Comparison of ENCODE assay signal across 12 mouse cellular contexts in the genomic region with DNA sequence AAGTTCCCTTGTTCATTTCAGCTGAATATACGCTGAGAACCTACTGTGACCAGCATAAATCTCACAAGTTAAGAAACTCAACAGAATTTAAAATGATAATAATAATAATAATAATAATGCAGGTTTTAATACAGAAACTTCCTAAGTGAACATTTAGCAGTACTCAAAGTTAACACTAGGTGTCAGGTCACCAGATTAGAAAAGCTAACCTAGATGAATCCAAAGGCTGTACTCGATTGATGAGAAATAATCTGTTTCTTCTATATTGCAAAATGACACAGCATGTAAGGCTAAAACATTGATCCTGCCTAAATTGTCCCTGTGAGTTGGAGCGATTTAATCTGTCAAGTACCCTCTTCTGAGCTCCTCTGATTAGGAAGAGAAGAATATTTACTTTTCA. TPM values are rescaled to one million over a fixed set of nuclear protein-coding genes. Genes with fewer than 3 reads are reported as not detected.
DNase-seq lines count a peak whose midpoint lies in the region; ATAC-seq and TF ChIP-seq lines count a peak whose summit lies in the region.
"Had no signal": no experiment of that assay in that cellular context is flagged by ENCODE, and none has a peak within 500 bp of the region (broad histone marks: within the 10 kb centered on the region; RNA-seq: fewer than 3 reads in every experiment).

No protein-coding gene starts in this region.

- H3K79me2 ChIP-seq in CH12.LX (replicated peaks; ENCODE audit: control insufficient read depth, extremely low read depth, insufficient read depth, poor library complexity, severe bottlenecking): no peaks in the 10 kb centered on the region

- dilution Hi-C loops in CH12.LX (cut with MboI; ENCODE audit: extremely low pct_ligation_motif_present, extremely low pct_unique_long_range_greater_than_20kb, low sequenced_read_pairs): no loop called here

- ATAC-seq in frontal cortex, adult (ENCODE audit: low TSS enrichment): 0 out of 2 replicates have a peak, but pooled peaks have one; percentile 50
- no peak for ATAC-seq in liver, embryonic 14.5 days (ENCODE audit: insufficient read depth)
- no peak for ATAC-seq in liver, embryonic 11.5 days (replicated peaks; ENCODE audit: low FRiP score)
- ATAC-seq in hindbrain, postnatal 0 days: no peak

- no peak for TF ChIP-seq EP300 in liver, embryonic 14.5 days (IDR thresholded peaks at IDR 0.05; ENCODE audit: low read depth)
- no peak for TF ChIP-seq EP300 in CH12.LX (IDR thresholded peaks at IDR 0.05; ENCODE audit: low read length)

- no peaks in the 10 kb centered on the region for H3K36me3 ChIP-seq in liver, embryonic 14.5 days (replicated peaks; ENCODE audit: control insufficient read depth, insufficient read depth, low read depth)
- no peaks in the 10 kb centered on the region for H3K36me3 ChIP-seq in liver, embryonic 11.5 days (ENCODE audit: control insufficient read depth, insufficient read depth, low read length)
- H3K36me3 ChIP-seq in CH12.LX (replicated peaks in 1 of 2; ENCODE audit: control insufficient read depth in 1 of 2, insufficient read depth in 1 of 2, low read length in 1 of 2): no peaks in the 10 kb centered on the region
- H3K36me3 ChIP-seq in hindbrain, postnatal 0 days (ENCODE audit: insufficient read depth, low read length): no peaks in the 10 kb centered on the region
- H3K36me3 ChIP-seq: hindbrain, embryonic 15.5 days had no signal

- in situ Hi-C loops in CH12.LX (cut with MboI; ENCODE audit: low pct_ligation_motif_present, low pct_unique_long_range_greater_than_20kb, low sequenced_read_pairs): loop anchor here (10.0 kb wide), 1 partner anchor 222 kb away; no protein-coding TSS in a partner anchor

- H3K4me3 ChIP-seq in liver, embryonic 14.5 days (ENCODE audit: insufficient read depth in 1 of 2, low read depth in 2 of 2, low read length in 2 of 2): no peak overlapping the region
- H3K4me3 ChIP-seq in liver, embryonic 11.5 days (ENCODE audit: low read depth, low read length): no peak overlapping the region
- no peak overlapping the region for H3K4me3 ChIP-seq in CH12.LX (replicated peaks in 1 of 3; ENCODE audit: low read depth in 2 of 3, low read length in 2 of 3, poor library complexity in 1 of 3)
- no peak overlapping the region for H3K4me3 ChIP-seq in hindbrain, postnatal 0 days (ENCODE audit: low read length)
- no peak overlapping the region for H3K4me3 ChIP-seq in cerebellum, adult 2 months (replicated peaks; ENCODE audit: insufficient read depth, low read depth, low read length)
- H3K4me3 ChIP-seq: hindbrain, embryonic 15.5 days had no signal

- DNase-seq in frontal cortex, postnatal 25 days (ENCODE audit: low spot score in 2 of 2): no peak
- no peak for DNase-seq in liver, embryonic 14.5 days (ENCODE audit: low read depth in 3 of 3, low spot score in 3 of 3)
- DNase-seq in liver, embryonic 11.5 days (ENCODE audit: low spot score): no peak
- DNase-seq in CH12.LX (ENCODE audit: extremely low read depth): peak; percentile 24
- DNase-seq in hindbrain, postnatal 0 days (ENCODE audit: low spot score): peak; percentile 67
- no peak for DNase-seq in spleen, postnatal 4 days (ENCODE audit: low spot score in 2 of 2)
- DNase-seq in cerebellum, adult 2 months: no peak
- DNase-seq: adrenal gland, postnatal 10 days; cerebellum, postnatal 36 days; thymus, postnatal 25 days had no signal

- TF ChIP-seq RAD21 in CH12.LX (IDR thresholded peaks at IDR 0.05; ENCODE audit: low read depth, low read length): peak; percentile 51

- TF ChIP-seq POLR2A in CH12.LX (IDR thresholded peaks at IDR 0.05; ENCODE audit: low read depth, low read length): no peak
- TF ChIP-seq POLR2A in cerebellum, adult 2 months (IDR thresholded peaks at IDR 0.05; ENCODE audit: borderline replicate concordance, insufficient read depth, low read length): no peak

- 0 out of 4 replicates have a peak, but pooled peaks cover 0 to 3% of the 10 kb centered on the region in 2 experiments for H3K4me1 ChIP-seq in liver, embryonic 14.5 days (replicated peaks; ENCODE audit: control insufficient read depth in 2 of 2, insufficient read depth in 2 of 2, low read length in 1 of 2)
- 0 out of 2 replicates have a peak, but pooled peaks cover 3% of the 10 kb centered on the region for H3K4me1 ChIP-seq in liver, embryonic 11.5 days (replicated peaks; ENCODE audit: control insufficient read depth, insufficient read depth, low read length)
- no peaks in the 10 kb centered on the region for H3K4me1 ChIP-seq in CH12.LX (ENCODE audit: control insufficient read depth in 1 of 2, insufficient read depth in 2 of 2)
- no peaks in the 10 kb centered on the region for H3K4me1 ChIP-seq in hindbrain, postnatal 0 days (ENCODE audit: insufficient read depth, low read length)
- no peaks in the 10 kb centered on the region for H3K4me1 ChIP-seq in cerebellum, adult 2 months (ENCODE audit: control insufficient read depth, insufficient read depth, low read length)
- H3K4me1 ChIP-seq: hindbrain, embryonic 15.5 days had no signal

- TF ChIP-seq CTCF in liver, embryonic 14.5 days (IDR thresholded peaks at IDR 0.05; ENCODE audit: low read depth): peak; percentile 23; the same call in 1 of the 2 replicates
- peak; percentile 10 to 70; a peak in 3 of 4 replicates for TF ChIP-seq CTCF in CH12.LX (conservative IDR thresholded peaks at IDR 0.05 in 1 of 2, IDR thresholded peaks at IDR 0.05 in 1 of 2; ENCODE audit: low read depth in 2 of 2, low read length in 2 of 2)
- peak; percentile 64 for TF ChIP-seq CTCF in hindbrain, postnatal 0 days (IDR thresholded peaks at IDR 0.05; ENCODE audit: low read depth)
- no peak for TF ChIP-seq CTCF in cerebellum, adult 2 months (IDR thresholded peaks at IDR 0.05; ENCODE audit: borderline replicate concordance, insufficient read depth, low read depth, low read length)

- H3K4me2 ChIP-seq in liver, embryonic 14.5 days (ENCODE audit: low read depth): no peak overlapping the region
- H3K4me2 ChIP-seq in liver, embryonic 11.5 days: no peak overlapping the region
- no peak overlapping the region for H3K4me2 ChIP-seq in CH12.LX (ENCODE audit: insufficient read depth, low read depth, poor library complexity, severe bottlenecking)
- H3K4me2 ChIP-seq in hindbrain, postnatal 0 days (ENCODE audit: low read depth, low read length): no peak overlapping the region
- H3K4me2 ChIP-seq: hindbrain, embryonic 15.5 days had no signal

- H3K9me3 ChIP-seq in liver, embryonic 14.5 days (ENCODE audit: control insufficient read depth, low read length): no peaks in the 10 kb centered on the region
- no peaks in the 10 kb centered on the region for H3K9me3 ChIP-seq in liver, embryonic 11.5 days (ENCODE audit: control insufficient read depth, low read length)
- H3K9me3 ChIP-seq in CH12.LX (replicated peaks; ENCODE audit: low read length): no peaks in the 10 kb centered on the region
- no peaks in the 10 kb centered on the region; the same call in 1 of the 2 replicates for H3K9me3 ChIP-seq in hindbrain, postnatal 0 days (ENCODE audit: low read length)
- H3K9me3 ChIP-seq: hindbrain, embryonic 15.5 days had no signal

- H3K9ac ChIP-seq in liver, embryonic 14.5 days (replicated peaks): no peak overlapping the region
- no peak overlapping the region for H3K9ac ChIP-seq in liver, embryonic 11.5 days (ENCODE audit: low read depth, low read length)
- H3K9ac ChIP-seq in CH12.LX (ENCODE audit: insufficient read depth, low read depth): no peak overlapping the region
- no peak overlapping the region for H3K9ac ChIP-seq in hindbrain, postnatal 0 days (replicated peaks; ENCODE audit: low read length)
- H3K9ac ChIP-seq: hindbrain, embryonic 15.5 days had no signal

- no peak overlapping the region for H3K27ac ChIP-seq in liver, embryonic 14.5 days
- no peak overlapping the region for H3K27ac ChIP-seq in liver, embryonic 11.5 days (ENCODE audit: low read depth, low read length)
- no peak overlapping the region for H3K27ac ChIP-seq in CH12.LX (ENCODE audit: insufficient read depth, low read depth)
- H3K27ac ChIP-seq in hindbrain, postnatal 0 days: no peak overlapping the region
- H3K27ac ChIP-seq in cerebellum, adult 2 months (ENCODE audit: insufficient read depth, low read length): no peak overlapping the region
- H3K27ac ChIP-seq: hindbrain, embryonic 15.5 days had no signal

- H3K27me3 ChIP-seq in liver, embryonic 14.5 days (ENCODE audit: control insufficient read depth, insufficient read depth, low read length): no peaks in the 10 kb centered on the region
- H3K27me3 ChIP-seq in liver, embryonic 11.5 days (replicated peaks; ENCODE audit: control insufficient read depth, insufficient read depth, low read length): no peaks in the 10 kb centered on the region
- H3K27me3 ChIP-seq in CH12.LX (replicated peaks): no peaks in the 10 kb centered on the region
- no peaks in the 10 kb centered on the region for H3K27me3 ChIP-seq in hindbrain, postnatal 0 days (ENCODE audit: insufficient read depth, low read length)
- no peaks in the 10 kb centered on the region for H3K27me3 ChIP-seq in cerebellum, adult 2 months (ENCODE audit: control insufficient read depth, insufficient read depth, low read length)
- H3K27me3 ChIP-seq: hindbrain, embryonic 15.5 days had no signal

- 16% methylated on average over 3 of the region's 3 CpGs for WGBS in liver, embryonic 14.5 days (ENCODE audit: insufficient replicate concordance)
- WGBS in liver, embryonic 11.5 days: 39% methylated on average over 3 of the region's 3 CpGs
- WGBS in hindbrain, postnatal 0 days: 34% methylated on average over 3 of the region's 3 CpGs
- WGBS in cerebellum, adult 2 months: 40% methylated on average over 3 of the region's 3 CpGs

TF ChIP-seq in CH12.LX, 34 proteins besides CTCF, POLR2A, EP300 and RAD21 (continues in another document):
- peak; percentile 78 for TF ChIP-seq SMC3 (IDR thresholded peaks at IDR 0.05; ENCODE audit: low read depth, low read length)
- TF ChIP-seq NRF1 (IDR thresholded peaks at IDR 0.05; ENCODE audit: low read depth, low read length): no peak
- no peak for TF ChIP-seq BHLHE40 (IDR thresholded peaks at IDR 0.05; ENCODE audit: low read depth, low read length)
- TF ChIP-seq MEF2A (IDR thresholded peaks at IDR 0.05; ENCODE audit: borderline replicate concordance, low read depth, low read length): no peak
- no peak for TF ChIP-seq SIN3A (IDR thresholded peaks at IDR 0.05; ENCODE audit: low read length)
- 0 out of 2 replicates have a peak, but pooled peaks have one; percentile 21 for TF ChIP-seq JUND (conservative IDR thresholded peaks at IDR 0.05; ENCODE audit: low read depth, low read length)
- no peak for TF ChIP-seq MAX (IDR thresholded peaks at IDR 0.05; ENCODE audit: low read length)

RNA-seq across cellular contexts. Expression of a gene that starts 56.6 kb away (rescaled TPM):
- polyA plus RNA-seq in liver, embryonic 14.5 days (2012; rRNA removed): 0.84 and 1.8 TPM in 2 replicates
- polyA plus RNA-seq in liver, embryonic 14.5 days (2014; fragmentation: Nextera tagmentation; extraction: Ambion mirVana): 3.5 TPM in 2 replicates
- 8.4 and 9.4 TPM in 2 replicates for polyA plus RNA-seq in liver, embryonic 11.5 days (2014; fragmentation: Nextera tagmentation; extraction: Ambion mirVana)
- total RNA-seq in CH12.LX (2012; rRNA removed) (not detected in 2 replicates), CH12.LX (2014; rRNA removed) (not detected in 2 replicates)
- polyA plus RNA-seq in CH12.LX (2012; ENCODE audit: insufficient read length, low read depth): not detected in 2 replicates
- total RNA-seq in hindbrain, postnatal 0 days (2014; rRNA removed): 32.6 and 73.3 TPM in 2 replicates
- 26.1 and 27.0 TPM in 2 replicates for polyA plus RNA-seq in hindbrain, postnatal 0 days (2015; fragmentation: Nextera tagmentation; extraction: Ambion mirVana)
- polyA plus RNA-seq in cerebellum, adult 2 months (2012; rRNA removed): 15.4 and 19.0 TPM in 2 replicates

Comparison
In these comparisons a context has a peak if more than half of its experiments do, and no peak if none do; other contexts are left out.
1. DNase-seq: peak in CH12.LX (single experiment) and hindbrain, postnatal 0 days (single experiment); none in frontal cortex, postnatal 25 days (0 of 2), liver, embryonic 14.5 days (0 of 3), liver, embryonic 11.5 days (single experiment), spleen, postnatal 4 days (0 of 2) and cerebellum, adult 2 months (0 of 2).